Mouse (Mus musculus): ENCODE data around the gene Vav2. TPM values are rescaled to one million over a fixed set of nuclear protein-coding genes. Genes with fewer than 3 reads are reported as not detected.

Gene Vav2
- total RNA-seq, 2 experiments from 2014 or later = 23.1 to 31.9 TPM

- no peak for DNase-seq
Measured at GRCm38 (mm10) chr2:27265819-27266218, 161.0 kb downstream of the Vav2 start.

GRCm38 (mm10) chr2:27262984-27263383, 163.8 kb downstream of the Vav2 start:
- peak; percentile 27 to 49 for DNase-seq

GRCm38 (mm10) chr2:27251434-27251833, 175.4 kb downstream of the Vav2 start:
- DNase-seq = no peak

GRCm38 (mm10) chr2:27248211-27248610, 178.6 kb downstream of the Vav2 start, which contains the start of gene Sardh:
Gene Sardh, minus strand, starts transcription at chr2:27248337.
- peak in 1 of 2 experiments; percentile 22 for DNase-seq

GRCm38 (mm10) chr2:27247487-27247863, 179.4 kb downstream of the Vav2 start:
- no peak for DNase-seq

GRCm38 (mm10) chr2:27246712-27247486, 179.9 kb downstream of the Vav2 start:
- DNase-seq = peak; percentile 92 to 94

GRCm38 (mm10) chr2:27245947-27246346, 180.9 kb downstream of the Vav2 start:
- no peak for DNase-seq

- DNase-seq = peak; percentile 72 to 84
Measured at GRCm38 (mm10) chr2:27237342-27237741, 189.5 kb downstream of the Vav2 start.

GRCm38 (mm10) chr2:27235729-27236128, 191.1 kb downstream of the Vav2 start:
- DNase-seq = peak; percentile 67 to 84

GRCm38 (mm10) chr2:27232376-27232775, 194.5 kb downstream of the Vav2 start:
- peak; percentile 44 to 56 for DNase-seq

- DNase-seq = peak in 1 of 2 experiments; percentile 23
Measured at GRCm38 (mm10) chr2:27229481-27230105, 197.2 kb downstream of the Vav2 start.

- DNase-seq = no peak
Measured at GRCm38 (mm10) chr2:27228809-27229480, 197.9 kb downstream of the Vav2 start.

GRCm38 (mm10) chr2:27226572-27226971, 200.3 kb downstream of the Vav2 start:
- no peak for DNase-seq

- peak; percentile 19 to 38 for DNase-seq
Measured at GRCm38 (mm10) chr2:27223012-27223421, 203.8 kb downstream of the Vav2 start.

GRCm38 (mm10) chr2:27218569-27218968, 208.3 kb downstream of the Vav2 start:
- DNase-seq = no peak

- DNase-seq = no peak
Measured at GRCm38 (mm10) chr2:27218121-27218544, 208.7 kb downstream of the Vav2 start.

GRCm38 (mm10) chr2:27215537-27215936, 211.3 kb downstream of the Vav2 start:
- peak; percentile 28 to 31 for DNase-seq

Small RNA genes lying within 50 kb of the gene (microRNA-seq; reads per million reads assigned to microRNA genes)
- gene Gm24049 (not detected), gene Mir7578 (not detected)

Other genes with a start within 250 kb of the Vav2 start
- 1 to 10 TPM; 7.8 to 9.2 TPM for gene Sardh, start 178.7 kb downstream of the Vav2 start, total RNA-seq (2021)
- 10 to 100 TPM in 1 of 2 experiments, 1 to 10 TPM in 1; 9.2 to 11.4 TPM for gene Brd3os, start 15.3 kb upstream of the Vav2 start, total RNA-seq (2021)
- 10 to 100 TPM; 64.5 to 78.6 TPM for gene Brd3, start 80.6 kb upstream of the Vav2 start, total RNA-seq (2021)
- gene Wdr5, start 88.1 kb upstream of the Vav2 start, total RNA-seq (2021) = 10 to 100 TPM; 32.9 to 37.2 TPM
- gene Rxra, start 249.4 kb upstream of the Vav2 start, total RNA-seq (2021) = 10 to 100 TPM; 49.2 to 51.4 TPM